Mouse (Mus musculus): ENCODE data around the gene Wfdc12. TPM values are rescaled to one million over a fixed set of nuclear protein-coding genes. Genes with fewer than 3 reads are reported as not detected.

The Wfdc12 gene
- polyA plus RNA-seq, 1 experiment from 2014 or later = 0.55 TPM

DNA sequence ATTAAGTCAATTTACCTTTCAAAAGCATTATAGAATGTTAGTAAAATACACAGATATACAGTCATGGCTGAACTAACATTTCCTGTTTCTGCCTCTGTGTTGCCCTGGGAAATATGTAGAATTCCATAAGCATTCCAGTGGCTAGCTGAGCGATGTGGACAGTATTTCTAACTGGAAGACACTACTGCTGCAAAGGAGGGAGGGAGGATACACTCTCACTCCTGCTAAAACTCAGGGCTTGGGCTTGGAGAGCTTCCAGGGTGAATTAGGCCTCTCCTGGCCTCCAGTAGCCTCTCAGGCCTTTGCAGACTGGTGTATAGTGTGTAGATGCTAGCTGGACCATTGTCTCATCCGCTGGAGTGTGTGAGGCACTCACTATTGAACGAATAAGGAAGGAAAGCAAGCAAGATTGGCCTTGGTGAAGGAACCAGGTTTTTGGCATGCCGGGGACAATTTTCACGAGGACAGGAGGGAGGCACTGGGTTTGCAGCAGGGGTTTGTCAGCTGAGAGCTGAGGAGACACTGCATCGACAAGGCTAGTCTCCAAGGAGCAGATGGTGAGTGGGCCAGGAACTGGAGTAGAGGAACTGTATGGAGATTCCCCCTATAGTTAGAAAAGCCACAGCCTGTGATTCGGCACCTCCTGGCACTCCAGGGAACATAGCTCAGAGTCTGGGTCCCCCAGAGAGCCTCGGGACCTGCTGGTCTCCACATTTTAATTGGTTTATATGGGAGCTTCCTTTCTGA is 15.6 kb downstream of the Wfdc12 start:
- Histone ChIP-seq H3K36me3 (no peaks in the 10 kb centered on the region), H3K27me3 (peaks cover 67% of the 10 kb centered on the region), H3K9ac (no peak overlapping the region), H3K27ac (no peak overlapping the region), H3K4me2 (no peak overlapping the region), H3K4me1 (peaks cover 26% of the 10 kb centered on the region), H3K4me3 (replicated peaks) (no peak overlapping the region), H3K9me3 (replicated peaks) (no peaks in the 10 kb centered on the region)
- WGBS = 72% methylated on average over 8 of the region's 8 CpGs
- ATAC-seq (replicated peaks; ENCODE audit: low FRiP score) = no peak

DNA sequence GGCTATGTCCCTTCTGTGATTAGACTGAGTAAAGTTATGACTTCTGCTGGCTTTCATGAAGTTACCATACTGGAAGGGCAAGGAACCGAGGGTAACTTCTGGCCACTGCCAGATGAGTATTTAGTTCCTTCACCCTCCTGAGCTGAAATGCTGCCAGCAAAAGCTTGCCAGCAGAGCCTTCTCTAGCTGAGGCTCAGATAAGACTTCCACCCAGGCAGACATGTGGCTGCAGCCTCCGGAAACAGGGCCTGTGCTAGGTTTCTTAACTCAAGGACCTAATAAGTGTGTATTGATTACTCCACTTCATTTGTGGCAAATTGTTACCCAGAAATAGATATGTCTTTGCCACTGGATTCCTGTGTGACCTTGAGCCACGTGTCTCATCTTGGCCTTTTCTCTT is 17.0 kb downstream of the Wfdc12 start:
- Histone ChIP-seq H3K27ac (no peak overlapping the region), H3K4me3 (replicated peaks) (no peak overlapping the region), H3K4me2 (no peak overlapping the region), H3K9ac (no peak overlapping the region), H3K36me3 (no peaks in the 10 kb centered on the region), H3K27me3 (peaks cover 78% of the 10 kb centered on the region), H3K4me1 (peaks cover 29% of the 10 kb centered on the region), H3K9me3 (replicated peaks) (no peaks in the 10 kb centered on the region)
- WGBS = 76% methylated on average over 3 of the region's 3 CpGs
- no peak for ATAC-seq (replicated peaks; ENCODE audit: low FRiP score)

DNA sequence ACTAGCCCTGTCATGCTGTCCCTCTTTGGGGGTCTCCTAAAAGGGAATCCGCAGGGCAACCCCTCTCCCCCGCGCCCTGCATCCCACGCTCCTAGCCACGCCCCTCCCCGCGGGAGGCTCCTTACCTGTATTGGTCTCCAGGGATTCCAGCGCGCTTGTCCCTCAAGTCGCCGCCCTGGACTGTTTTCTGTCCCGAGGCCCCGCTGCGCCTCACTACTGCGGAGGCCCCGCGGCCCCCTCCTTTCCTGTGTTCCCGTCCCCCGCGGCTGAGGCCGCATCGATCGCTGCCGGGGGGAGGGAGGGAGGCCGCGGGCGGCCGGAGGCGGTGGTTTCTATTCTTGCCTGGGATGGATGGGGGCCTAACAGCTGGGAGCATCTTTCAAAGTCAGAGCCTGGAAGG is 19.5 kb downstream of the Wfdc12 start, which contains the start of gene Kcns1:
Gene Kcns1 (minus strand): TSS at position 212 of the 400 bp plus-strand sequence.
- peak within 1 kb of the TSS; percentile 37 for H3K4me3 ChIP-seq (replicated peaks)
- no peak within 1 kb of the TSS for H3K9ac ChIP-seq
- H3K36me3 ChIP-seq = no peaks in the 10 kb centered on the region
- peaks cover 30% of the 10 kb centered on the region for H3K4me1 ChIP-seq
- no peak within 1 kb of the TSS for H3K27ac ChIP-seq
- peak within 1 kb of the TSS; percentile 67 for H3K4me2 ChIP-seq
- H3K27me3 ChIP-seq = peaks cover 82% of the 10 kb centered on the region
- WGBS = under 1% methylated on average over 25 of the region's 29 CpGs
- ATAC-seq (replicated peaks; ENCODE audit: low FRiP score) = 0 out of 2 replicates have a peak, but pooled peaks have one; percentile 23
- no peaks in the 10 kb centered on the region for H3K9me3 ChIP-seq (replicated peaks)

DNA sequence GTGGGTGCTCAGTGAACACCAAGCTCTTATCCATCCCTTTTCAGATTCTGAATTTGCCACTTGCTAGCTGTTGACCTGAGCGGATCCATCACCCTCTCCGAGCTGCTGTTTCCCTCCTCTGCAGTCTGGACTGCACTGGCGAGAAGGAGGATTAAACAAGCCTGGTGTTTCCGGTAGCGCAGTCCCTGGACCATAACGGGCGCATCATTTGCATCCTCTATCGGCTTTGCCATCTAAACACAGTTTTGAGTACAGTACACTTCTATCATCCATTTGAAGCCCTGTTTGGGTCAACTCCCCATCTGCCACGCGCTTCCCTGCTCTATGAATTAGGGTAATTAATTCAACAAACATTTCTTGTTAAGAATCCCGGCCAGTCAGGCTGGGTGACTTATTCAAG is 20.1 kb downstream of the Wfdc12 start:
- H3K27me3 ChIP-seq = peaks cover 84% of the 10 kb centered on the region
- H3K4me1 ChIP-seq = peaks cover 30% of the 10 kb centered on the region
- H3K36me3 ChIP-seq = no peaks in the 10 kb centered on the region
- no peak overlapping the region for H3K9ac ChIP-seq
- ATAC-seq (replicated peaks; ENCODE audit: low FRiP score) = no peak
- H3K4me2 ChIP-seq = peak overlapping the region; percentile 67
- no peak overlapping the region for H3K27ac ChIP-seq
- peak overlapping the region; percentile 37 for H3K4me3 ChIP-seq (replicated peaks)
- 6% methylated on average over 11 of the region's 11 CpGs for WGBS
- no peaks in the 10 kb centered on the region for H3K9me3 ChIP-seq (replicated peaks)

DNA sequence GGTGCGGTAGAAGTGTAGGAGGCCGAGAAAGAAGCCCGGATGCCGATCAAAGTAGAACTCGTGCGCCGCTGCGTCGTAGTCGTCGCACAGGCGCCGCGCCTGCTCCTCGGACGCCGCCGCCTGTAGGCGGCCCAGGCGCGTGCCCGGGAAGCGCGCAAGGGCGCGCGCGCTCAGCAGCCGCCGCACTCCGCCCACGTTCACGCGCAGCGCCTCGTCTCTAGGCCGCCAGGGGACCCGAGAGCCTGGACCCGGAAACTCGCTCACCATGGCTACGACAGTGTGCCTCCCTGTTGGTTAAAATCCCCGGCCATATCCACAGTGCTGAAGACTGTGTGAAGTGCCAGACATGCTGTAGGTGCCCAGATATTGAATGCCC is 21.8 kb downstream of the Wfdc12 start:
- Histone ChIP-seq H3K4me3 (replicated peaks) (peak overlapping the region; percentile 36), H3K27ac (no peak overlapping the region), H3K36me3 (no peaks in the 10 kb centered on the region), H3K4me2 (peak overlapping the region; percentile 70), H3K27me3 (peaks cover 82% of the 10 kb centered on the region), H3K4me1 (peaks cover 30% of the 10 kb centered on the region), H3K9ac (no peak overlapping the region), H3K9me3 (replicated peaks) (no peaks in the 10 kb centered on the region)
- ATAC-seq (replicated peaks; ENCODE audit: low FRiP score) = peak; percentile 26; the same call in 1 of the 2 replicates
- WGBS = 12% methylated on average over 42 of the region's 42 CpGs

DNA sequence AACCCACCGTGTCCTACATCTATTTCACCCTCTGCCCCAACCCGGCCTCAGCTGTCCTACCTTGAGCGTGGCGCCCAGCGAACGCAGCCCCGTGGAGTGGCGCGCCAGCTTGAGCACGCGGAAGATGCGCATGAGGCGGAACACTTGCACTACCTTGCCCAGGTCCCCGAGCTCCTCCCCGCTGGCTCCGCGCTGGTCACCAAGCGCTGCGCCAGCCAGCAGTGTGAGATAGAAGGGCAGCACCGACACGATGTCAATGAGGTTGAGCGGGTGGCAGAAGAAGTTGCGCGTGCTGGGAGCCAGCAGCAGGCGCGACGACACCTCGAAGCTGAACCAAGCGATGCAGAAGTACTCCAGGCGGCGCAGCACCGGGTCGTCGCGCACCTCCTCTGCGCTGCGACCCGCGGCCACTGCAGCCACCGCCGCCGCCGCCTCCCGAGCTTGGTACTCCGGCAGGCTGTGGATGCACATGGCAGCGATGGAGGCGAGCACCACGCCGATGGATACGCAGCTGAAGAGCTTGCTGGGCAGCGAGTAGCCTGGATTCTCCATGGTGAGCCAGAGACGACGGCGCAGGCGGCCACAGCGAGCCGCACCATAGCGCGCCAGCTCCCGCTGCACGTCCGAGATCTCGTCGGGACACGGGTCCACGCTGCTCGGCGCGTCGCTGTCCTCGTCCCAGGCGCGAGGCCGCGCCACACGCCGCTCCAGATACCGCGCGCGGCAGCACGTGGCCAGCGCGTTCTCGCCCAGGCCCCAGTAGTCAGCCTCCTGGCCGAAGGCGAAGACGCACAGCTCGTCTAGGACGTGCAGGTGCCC is 22.4 kb downstream of the Wfdc12 start:
- peaks cover 30% of the 10 kb centered on the region for H3K4me1 ChIP-seq
- H3K27me3 ChIP-seq = peaks cover 76% of the 10 kb centered on the region
- H3K27ac ChIP-seq = no peak overlapping the region
- peak overlapping the region; percentile 36 for H3K4me3 ChIP-seq (replicated peaks)
- H3K36me3 ChIP-seq = no peaks in the 10 kb centered on the region
- WGBS = 13% methylated on average over 90 of the region's 90 CpGs
- H3K4me2 ChIP-seq = peak overlapping the region; percentile 70
- ATAC-seq (replicated peaks; ENCODE audit: low FRiP score) = peak; percentile 52
- H3K9ac ChIP-seq = no peak overlapping the region
- no peaks in the 10 kb centered on the region for H3K9me3 ChIP-seq (replicated peaks)

DNA sequence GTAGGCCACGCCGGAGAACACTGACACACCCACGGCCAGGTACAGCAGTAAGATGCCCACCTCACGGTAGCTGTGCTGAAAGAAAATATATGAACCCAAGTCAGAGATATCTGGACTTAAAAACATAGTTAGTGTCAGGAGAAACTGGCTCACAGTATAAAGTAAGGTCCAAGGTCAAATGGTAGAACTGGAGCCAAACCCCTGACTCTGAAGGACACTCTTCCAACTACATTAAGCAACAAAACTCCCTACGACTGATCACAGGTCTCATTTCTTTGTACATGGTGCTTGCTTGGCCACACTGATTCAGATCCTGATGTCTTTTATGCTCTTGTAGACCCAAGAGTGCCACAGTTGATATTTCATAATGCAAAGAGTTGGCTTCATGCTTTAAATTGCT is 25.5 kb downstream of the Wfdc12 start:
- H3K9me3 ChIP-seq (replicated peaks) = no peaks in the 10 kb centered on the region
- no peak for ATAC-seq (replicated peaks; ENCODE audit: low FRiP score)
- H3K27ac ChIP-seq = no peak overlapping the region
- WGBS = 86% methylated on average over 5 of the region's 5 CpGs
- H3K27me3 ChIP-seq = peaks cover 49% of the 10 kb centered on the region
- no peak overlapping the region for H3K4me3 ChIP-seq (replicated peaks)
- no peaks in the 10 kb centered on the region for H3K36me3 ChIP-seq
- peaks cover 13% of the 10 kb centered on the region for H3K4me1 ChIP-seq
- no peak overlapping the region for H3K4me2 ChIP-seq
- H3K9ac ChIP-seq = no peak overlapping the region

DNA sequence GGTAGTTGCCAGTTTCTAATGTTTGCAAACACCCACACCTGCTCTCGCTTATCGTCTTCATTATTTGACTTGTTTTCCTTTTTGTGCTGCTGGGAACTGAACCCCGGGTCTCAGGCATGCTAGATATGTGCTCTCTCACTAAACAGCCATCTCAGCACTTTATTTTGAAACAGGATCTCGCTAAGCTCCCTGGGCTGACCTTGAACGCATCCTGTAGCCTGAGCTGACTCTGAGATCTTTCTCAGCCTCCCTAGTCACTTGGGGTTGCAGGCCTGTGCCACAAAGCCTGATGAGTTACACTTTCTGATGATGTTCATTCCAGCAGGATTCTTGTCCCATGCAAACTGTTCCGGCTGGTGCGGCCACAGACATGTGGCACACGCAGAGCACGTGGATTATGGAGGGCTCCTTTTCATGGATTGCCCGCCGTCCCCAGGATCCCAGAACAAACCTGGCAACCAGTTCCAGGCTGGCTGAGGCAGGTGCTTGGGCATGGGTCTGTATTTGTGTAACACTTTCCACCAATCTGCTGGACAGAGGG is 28.8 kb downstream of the Wfdc12 start:
- ATAC-seq (replicated peaks; ENCODE audit: low FRiP score) = no peak
- no peaks in the 10 kb centered on the region for H3K4me1 ChIP-seq
- no peaks in the 10 kb centered on the region for H3K36me3 ChIP-seq
- H3K27me3 ChIP-seq = peaks cover 16% of the 10 kb centered on the region
- H3K4me3 ChIP-seq (replicated peaks) = no peak overlapping the region
- no peaks in the 10 kb centered on the region for H3K9me3 ChIP-seq (replicated peaks)
- H3K9ac ChIP-seq = no peak overlapping the region
- H3K27ac ChIP-seq = no peak overlapping the region
- no peak overlapping the region for H3K4me2 ChIP-seq
- WGBS = 72% methylated on average over 11 of the region's 11 CpGs

DNA sequence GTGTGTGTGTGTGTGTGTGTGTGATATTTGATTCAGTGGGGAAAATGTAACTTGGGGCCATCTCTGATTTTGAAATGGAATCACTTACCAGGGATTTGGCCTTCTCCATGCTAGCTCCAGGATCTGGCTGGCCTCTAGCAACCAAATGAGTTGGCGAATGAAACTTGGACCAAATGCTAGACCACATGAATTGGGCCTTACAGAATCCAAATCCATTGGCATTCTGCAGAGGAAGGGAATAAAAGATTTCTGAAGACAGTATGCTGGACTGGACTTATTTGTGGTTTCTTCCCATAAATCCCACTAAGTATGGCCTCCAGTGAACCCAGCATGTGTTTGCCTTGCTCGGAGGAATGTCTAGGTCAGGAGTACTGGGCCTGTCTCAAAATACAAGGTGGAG is 31.6 kb downstream of the Wfdc12 start:
- no peaks in the 10 kb centered on the region for H3K4me1 ChIP-seq
- no peak overlapping the region for H3K4me3 ChIP-seq (replicated peaks)
- no peak overlapping the region for H3K9ac ChIP-seq
- H3K27ac ChIP-seq = no peak overlapping the region
- H3K27me3 ChIP-seq = no peaks in the 10 kb centered on the region
- H3K4me2 ChIP-seq = no peak overlapping the region
- no peak for ATAC-seq (replicated peaks; ENCODE audit: low FRiP score)
- H3K9me3 ChIP-seq (replicated peaks) = no peaks in the 10 kb centered on the region
- peaks cover 20% of the 10 kb centered on the region for H3K36me3 ChIP-seq
- 84% methylated on average over 2 of the region's 2 CpGs for WGBS

DNA sequence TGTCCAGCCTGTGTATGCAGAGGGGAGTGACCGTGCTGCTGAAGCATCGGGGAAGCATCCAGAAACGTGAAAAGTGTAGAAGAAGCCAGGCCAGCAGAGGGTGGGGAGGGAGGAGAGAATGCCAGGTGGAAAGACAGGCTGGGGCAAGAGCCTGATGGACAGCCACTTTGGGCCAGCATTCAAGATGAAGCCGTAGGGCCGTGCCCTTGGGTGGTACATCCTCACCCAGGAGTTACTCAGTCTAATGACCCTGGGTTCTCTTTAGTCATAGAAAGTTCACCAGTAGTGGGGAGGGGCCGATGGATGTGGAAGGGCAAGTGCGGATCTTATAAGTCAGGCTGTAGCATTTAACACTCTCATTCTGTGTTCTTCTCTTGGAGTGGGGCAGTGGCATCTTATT is 34.2 kb downstream of the Wfdc12 start:
- no peak for ATAC-seq (replicated peaks; ENCODE audit: low FRiP score)
- WGBS = 84% methylated on average over 7 of the region's 7 CpGs

DNA sequence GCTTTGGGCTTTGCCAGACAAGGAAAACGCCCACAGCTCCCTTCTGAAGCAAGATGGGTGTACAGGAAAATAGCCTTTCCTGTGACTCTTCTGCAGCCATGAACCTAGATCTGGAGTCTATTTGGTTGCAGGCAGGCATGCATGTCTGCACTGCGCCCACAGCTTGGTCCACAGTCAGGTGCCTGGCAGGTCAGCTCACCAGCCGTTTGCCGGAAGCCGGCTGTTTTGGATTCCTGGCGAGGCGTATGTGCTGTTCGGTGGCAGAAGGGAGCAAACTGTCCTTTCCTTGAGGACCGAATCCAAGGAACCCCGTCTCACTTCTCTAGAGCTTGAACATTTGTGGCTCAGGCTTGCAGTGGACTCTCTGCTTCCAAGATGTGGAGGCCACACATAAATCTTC is 36.4 kb downstream of the Wfdc12 start:
- H3K9ac ChIP-seq = no peak overlapping the region
- H3K36me3 ChIP-seq = peaks cover 47% of the 10 kb centered on the region
- H3K9me3 ChIP-seq (replicated peaks) = no peaks in the 10 kb centered on the region
- no peak overlapping the region for H3K4me3 ChIP-seq (replicated peaks)
- H3K27ac ChIP-seq = no peak overlapping the region
- 90% methylated on average over 10 of the region's 10 CpGs for WGBS
- no peak for ATAC-seq (replicated peaks; ENCODE audit: low FRiP score)
- no peak overlapping the region for H3K4me2 ChIP-seq
- peaks cover 9% of the 10 kb centered on the region for H3K4me1 ChIP-seq
- H3K27me3 ChIP-seq = no peaks in the 10 kb centered on the region

More for the DNA sequence above, 34.2 kb downstream of the Wfdc12 start:
- Histone ChIP-seq H3K9ac (no peak overlapping the region), H3K4me2 (no peak overlapping the region), H3K36me3 (peaks cover 47% of the 10 kb centered on the region), H3K27ac (no peak overlapping the region), H3K4me1 (no peaks in the 10 kb centered on the region), H3K9me3 (replicated peaks) (no peaks in the 10 kb centered on the region), H3K27me3 (no peaks in the 10 kb centered on the region), H3K4me3 (replicated peaks) (no peak overlapping the region)

DNA sequence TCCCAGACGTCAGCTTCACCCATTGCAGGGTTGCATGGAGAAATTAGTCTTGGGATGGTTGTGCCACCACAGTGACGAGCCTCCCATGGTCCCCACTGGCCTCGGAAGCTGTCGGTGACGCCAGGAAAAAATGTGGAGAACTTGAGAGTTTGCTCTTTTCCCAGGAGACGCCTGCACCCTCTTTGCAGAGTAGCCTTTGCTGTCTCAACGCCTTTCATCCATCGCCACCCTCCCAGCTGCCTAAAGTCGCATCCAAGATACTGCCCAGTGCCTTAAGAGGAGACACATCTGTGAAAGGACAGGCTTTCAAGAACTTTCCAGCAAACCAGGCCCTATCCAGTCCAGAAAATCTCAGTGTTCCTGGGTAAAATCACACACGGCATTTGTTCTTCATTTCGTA is 38.1 kb downstream of the Wfdc12 start:
- Histone ChIP-seq H3K36me3 (peaks cover 47% of the 10 kb centered on the region), H3K4me3 (replicated peaks) (no peak overlapping the region), H3K4me2 (no peak overlapping the region), H3K9me3 (replicated peaks) (no peaks in the 10 kb centered on the region), H3K9ac (no peak overlapping the region), H3K27ac (no peak overlapping the region), H3K4me1 (peaks cover 9% of the 10 kb centered on the region), H3K27me3 (no peaks in the 10 kb centered on the region)
- ATAC-seq (replicated peaks; ENCODE audit: low FRiP score) = no peak
- 91% methylated on average over 11 of the region's 11 CpGs for WGBS
